Comparison of ENCODE assay signal across 20 mouse cellular contexts in the genomic region with DNA sequence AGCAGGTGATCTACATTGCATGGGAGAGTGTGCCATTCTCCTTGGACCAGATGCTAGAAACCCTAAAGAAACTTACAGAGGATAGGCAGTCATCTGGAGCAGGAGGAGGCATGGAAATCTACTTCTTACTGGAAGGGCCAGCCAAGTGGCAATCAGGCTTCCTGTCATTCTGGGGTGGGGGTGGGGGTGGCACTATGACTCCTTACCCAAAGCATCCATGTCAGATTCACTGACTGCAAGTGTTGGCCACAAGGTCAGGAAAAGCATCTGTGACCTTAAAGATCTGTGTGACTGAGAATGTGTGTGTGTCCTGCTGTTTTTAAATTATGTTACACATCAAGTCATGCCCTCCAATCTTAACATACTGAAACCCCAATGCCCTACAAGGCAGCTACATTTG.
"Had no signal": no experiment of that assay in that cellular context is flagged by ENCODE, and none has a peak within 500 bp of the region (broad histone marks: within the 10 kb centered on the region; RNA-seq: fewer than 3 reads in every experiment).

No protein-coding gene starts in this region.

- H3K27me3 ChIP-seq: lung, embryonic 15.5 days; megakaryocyte, embryonic 14.5 days; midbrain, embryonic 13.5 days; midbrain, embryonic 15.5 days; neural tube, embryonic 12.5 days; stomach, embryonic 15.5 days had no signal

- DNase-seq: liver, postnatal 0 days; lung, adult 2 months; lung, postnatal 14 days; lung, postnatal 36 days; right cerebral cortex, postnatal 14 days; right cerebral cortex, postnatal 4 days; spleen, adult 18-20 months; thymus, adult 2 months; thymus, postnatal 25 days; thymus, postnatal 4 days had no signal

- H3K9me3 ChIP-seq: lung, embryonic 15.5 days; megakaryocyte, embryonic 14.5 days; midbrain, embryonic 13.5 days; midbrain, embryonic 15.5 days; neural tube, embryonic 12.5 days; stomach, embryonic 15.5 days had no signal

- H3K9ac ChIP-seq: liver, postnatal 0 days; lung, embryonic 15.5 days; midbrain, embryonic 13.5 days; midbrain, embryonic 15.5 days; neural tube, embryonic 12.5 days; stomach, embryonic 15.5 days had no signal

- H3K27ac ChIP-seq: lung, embryonic 15.5 days; macrophage; midbrain, embryonic 15.5 days; neural tube, embryonic 12.5 days; stomach, embryonic 15.5 days; stomach, postnatal 0 days had no signal

- H3K4me3 ChIP-seq: lung, embryonic 15.5 days; megakaryocyte, embryonic 14.5 days; midbrain, embryonic 13.5 days; midbrain, embryonic 15.5 days; neural tube, embryonic 12.5 days; stomach, embryonic 15.5 days had no signal

- H3K36me3 ChIP-seq: lung, embryonic 15.5 days; midbrain, embryonic 13.5 days; midbrain, embryonic 15.5 days; neural tube, embryonic 12.5 days; stomach, embryonic 15.5 days had no signal

- H3K4me1 ChIP-seq: lung, embryonic 15.5 days; megakaryocyte, embryonic 14.5 days; stomach, embryonic 15.5 days had no signal

- H3K4me2 ChIP-seq: lung, embryonic 15.5 days; midbrain, embryonic 11.5 days; midbrain, embryonic 13.5 days; midbrain, embryonic 15.5 days; neural tube, embryonic 12.5 days; stomach, embryonic 15.5 days had no signal

- ATAC-seq: liver, postnatal 0 days; lung, postnatal 0 days; midbrain, embryonic 13.5 days; midbrain, embryonic 15.5 days had no signal
